Mouse (Mus musculus): ENCODE measurements around the gene Olfr994. TPM values are rescaled to one million over a fixed set of nuclear protein-coding genes. Genes with fewer than 3 reads are reported as not detected.

The Olfr994 gene
- not detected in 2 replicates for polyA plus RNA-seq (2014; fragmentation: Nextera tagmentation; extraction: Ambion mirVana)

DNA sequence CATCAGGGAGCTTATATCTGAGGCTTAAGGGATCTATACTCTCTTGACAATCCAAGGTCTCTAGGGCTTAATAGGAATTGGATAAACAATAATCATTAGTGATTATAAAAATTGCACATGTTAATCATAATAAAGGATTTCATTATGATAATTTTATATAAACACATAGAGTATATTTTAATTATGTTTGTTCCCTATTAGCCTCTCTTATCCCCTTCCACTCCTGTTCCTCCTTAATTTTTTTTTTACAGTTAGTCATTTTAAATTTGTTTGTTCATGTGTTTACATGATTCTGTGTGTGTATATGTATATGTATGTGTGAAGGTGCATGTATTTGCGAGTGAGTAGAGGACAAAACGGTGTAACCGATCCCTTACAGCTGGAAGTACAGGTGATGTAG lies at the start of gene Olfr994:
Gene Olfr994, minus strand, starts transcription at position 101 of the 400 bp plus-strand sequence.
- no peaks in the 10 kb centered on the region for H3K36me3 ChIP-seq (ENCODE audit: control insufficient read depth, insufficient read depth, low read length)
- H3K27ac ChIP-seq (replicated peaks; ENCODE audit: low read depth, low read length), result no peak within 1 kb of the TSS
- 88% methylated on average over 3 of the region's 3 CpGs for WGBS
- H3K4me2 ChIP-seq (ENCODE audit: low read depth, severe bottlenecking), result no peak within 1 kb of the TSS
- DNase-seq (ENCODE audit: low spot score) (no peak), ATAC-seq (ENCODE audit: insufficient number of reproducible peaks, low FRiP score, low TSS enrichment, low read depth) (no peak)
- H3K9me3 ChIP-seq (ENCODE audit: control insufficient read depth, low read length), result no peaks in the 10 kb centered on the region
- H3K9ac ChIP-seq (ENCODE audit: low read length), result no peak within 1 kb of the TSS
- no peaks in the 10 kb centered on the region for H3K4me1 ChIP-seq (ENCODE audit: control insufficient read depth, insufficient read depth, low read length)
- H3K27me3 ChIP-seq (ENCODE audit: control insufficient read depth, insufficient read depth, low read length), result no peaks in the 10 kb centered on the region
- no peak within 1 kb of the TSS for H3K4me3 ChIP-seq (ENCODE audit: low read depth, low read length)

DNA sequence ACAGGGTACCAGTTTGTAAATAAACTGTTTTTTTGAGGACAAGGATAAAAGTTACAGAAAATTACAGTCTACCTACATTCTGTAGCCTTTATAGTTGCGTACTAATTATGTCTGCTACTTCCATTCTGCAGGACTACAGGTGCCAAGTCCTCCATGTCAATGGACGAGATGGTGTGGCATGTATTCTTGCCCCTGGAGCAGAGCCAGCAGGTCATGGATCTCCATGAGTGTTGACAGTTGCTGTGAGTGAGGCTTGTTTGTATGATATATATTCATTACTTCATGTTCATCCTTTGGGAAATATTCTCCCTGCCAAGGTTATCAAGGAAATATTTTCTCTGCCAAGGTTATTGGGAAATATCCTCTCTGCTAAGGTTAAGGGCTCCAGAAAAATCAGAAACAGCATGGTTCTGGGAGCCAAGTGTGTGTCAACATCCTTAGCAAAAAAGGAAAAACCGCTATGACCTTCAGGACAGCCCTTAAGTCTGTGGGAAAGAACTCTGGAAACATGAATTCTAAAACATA lies 30.6 kb upstream of the Olfr994 start:
- H3K27me3 ChIP-seq (ENCODE audit: control insufficient read depth, insufficient read depth, low read length), result no peaks in the 10 kb centered on the region
- no peak for ATAC-seq (ENCODE audit: insufficient number of reproducible peaks, low FRiP score, low TSS enrichment, low read depth)
- 81% methylated on average over 3 of the region's 3 CpGs for WGBS

DNA sequence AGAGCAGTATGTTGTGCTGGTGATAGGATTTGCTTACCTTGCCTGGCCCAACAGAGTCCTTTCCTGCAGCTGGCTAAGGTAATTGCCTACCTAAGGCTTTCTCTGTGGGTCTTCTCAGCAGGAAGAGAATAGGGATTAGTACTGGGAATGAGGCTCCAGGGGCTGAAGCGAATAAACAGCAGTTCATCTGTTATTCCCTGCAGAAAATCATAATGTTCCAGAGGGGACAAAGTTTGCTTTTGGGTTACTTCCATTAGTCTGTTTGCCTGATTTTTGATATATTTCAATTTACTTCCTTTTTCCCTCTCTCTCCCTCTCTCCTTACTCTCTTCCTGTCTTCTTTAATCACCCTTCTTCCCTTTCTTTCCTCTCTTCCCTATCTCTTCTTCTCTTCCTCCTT lies 7.3 kb upstream of the Olfr994 start, which contains the start of gene Olfr995:
Gene Olfr995, minus strand, starts transcription at position 101 of the 400 bp plus-strand sequence.
- ATAC-seq (ENCODE audit: insufficient number of reproducible peaks, low FRiP score, low TSS enrichment, low read depth), result no peak
- no peak for DNase-seq (ENCODE audit: low spot score)
- Histone ChIP-seq H3K4me2 (ENCODE audit: low read depth, severe bottlenecking) (no peak within 1 kb of the TSS), H3K9me3 (ENCODE audit: control insufficient read depth, low read length) (no peaks in the 10 kb centered on the region), H3K4me1 (ENCODE audit: control insufficient read depth, insufficient read depth, low read length) (no peaks in the 10 kb centered on the region), H3K9ac (ENCODE audit: low read length) (no peak within 1 kb of the TSS), H3K27ac (replicated peaks; ENCODE audit: low read depth, low read length) (no peak within 1 kb of the TSS), H3K4me3 (ENCODE audit: low read depth, low read length) (no peak within 1 kb of the TSS), H3K27me3 (ENCODE audit: control insufficient read depth, insufficient read depth, low read length) (no peaks in the 10 kb centered on the region), H3K36me3 (ENCODE audit: control insufficient read depth, insufficient read depth, low read length) (no peaks in the 10 kb centered on the region)
- WGBS, result 26% methylated on average over 1 of the region's 1 CpGs

More for the DNA sequence above, 30.6 kb upstream of the Olfr994 start:
- H3K4me2 ChIP-seq (ENCODE audit: low read depth, severe bottlenecking), result no peak overlapping the region
- no peaks in the 10 kb centered on the region for H3K36me3 ChIP-seq (ENCODE audit: control insufficient read depth, insufficient read depth, low read length)
- H3K9ac ChIP-seq (ENCODE audit: low read length), result no peak overlapping the region
- H3K4me3 ChIP-seq (ENCODE audit: low read depth, low read length), result no peak overlapping the region
- no peaks in the 10 kb centered on the region for H3K9me3 ChIP-seq (ENCODE audit: control insufficient read depth, low read length)
- no peak for DNase-seq (ENCODE audit: low spot score)
- H3K4me1 ChIP-seq (ENCODE audit: control insufficient read depth, insufficient read depth, low read length), result no peaks in the 10 kb centered on the region
- no peak overlapping the region for H3K27ac ChIP-seq (replicated peaks; ENCODE audit: low read depth, low read length)

DNA sequence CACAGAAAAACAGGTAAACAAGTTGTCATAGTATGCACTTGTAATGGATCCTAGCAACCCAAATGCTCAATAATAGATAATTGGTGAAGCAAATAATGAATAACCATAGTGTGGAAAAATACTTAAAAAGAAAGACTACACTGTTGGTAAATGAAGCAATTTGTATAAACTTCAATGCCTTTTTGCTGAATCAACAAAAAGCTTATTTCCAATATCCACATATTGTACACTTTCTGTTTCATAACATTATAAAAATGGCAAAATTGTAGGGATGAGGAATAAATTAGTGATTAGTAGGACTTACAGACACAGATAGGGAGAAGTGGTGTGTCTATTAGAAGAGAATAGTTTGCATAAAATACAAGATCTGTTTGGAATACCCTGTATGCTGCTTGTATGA lies 6.3 kb upstream of the Olfr994 start:
- Histone ChIP-seq H3K9me3 (ENCODE audit: control insufficient read depth, low read length) (no peaks in the 10 kb centered on the region), H3K4me2 (ENCODE audit: low read depth, severe bottlenecking) (no peak overlapping the region), H3K4me1 (ENCODE audit: control insufficient read depth, insufficient read depth, low read length) (no peaks in the 10 kb centered on the region), H3K27ac (replicated peaks; ENCODE audit: low read depth, low read length) (no peak overlapping the region), H3K4me3 (ENCODE audit: low read depth, low read length) (no peak overlapping the region), H3K9ac (ENCODE audit: low read length) (no peak overlapping the region), H3K27me3 (ENCODE audit: control insufficient read depth, insufficient read depth, low read length) (no peaks in the 10 kb centered on the region), H3K36me3 (ENCODE audit: control insufficient read depth, insufficient read depth, low read length) (no peaks in the 10 kb centered on the region)
- DNase-seq (ENCODE audit: low spot score), result no peak
- no peak for ATAC-seq (ENCODE audit: insufficient number of reproducible peaks, low FRiP score, low TSS enrichment, low read depth)

DNA sequence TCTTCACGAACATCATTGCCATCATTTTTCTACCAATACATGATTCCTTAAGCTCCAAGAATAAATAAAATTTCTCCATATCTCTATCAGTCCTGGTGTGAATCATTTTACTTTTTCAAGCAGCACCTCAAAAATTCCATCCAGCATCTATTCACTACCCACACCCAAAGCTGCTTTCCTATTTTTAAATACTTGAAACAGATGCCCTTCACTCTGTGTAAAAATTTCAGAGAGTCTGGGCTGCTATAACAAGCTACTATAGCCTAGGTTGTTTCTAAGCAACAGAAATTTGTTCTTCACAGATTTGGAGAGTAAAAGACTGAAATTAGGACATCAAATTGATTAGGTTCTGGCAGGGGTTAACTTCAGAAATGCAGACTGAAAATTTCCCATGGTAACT lies 10.4 kb downstream of the Olfr994 start:
- no peak overlapping the region for H3K27ac ChIP-seq (replicated peaks; ENCODE audit: low read depth, low read length)
- H3K9ac ChIP-seq (ENCODE audit: low read length), result no peak overlapping the region
- H3K9me3 ChIP-seq (ENCODE audit: control insufficient read depth, low read length), result no peaks in the 10 kb centered on the region
- 83% methylated on average over 1 of the region's 1 CpGs for WGBS
- DNase-seq (ENCODE audit: low spot score) (no peak), ATAC-seq (ENCODE audit: insufficient number of reproducible peaks, low FRiP score, low TSS enrichment, low read depth) (no peak)
- no peaks in the 10 kb centered on the region for H3K4me1 ChIP-seq (ENCODE audit: control insufficient read depth, insufficient read depth, low read length)
- no peaks in the 10 kb centered on the region for H3K36me3 ChIP-seq (ENCODE audit: control insufficient read depth, insufficient read depth, low read length)
- no peak overlapping the region for H3K4me2 ChIP-seq (ENCODE audit: low read depth, severe bottlenecking)
- H3K27me3 ChIP-seq (ENCODE audit: control insufficient read depth, insufficient read depth, low read length), result no peaks in the 10 kb centered on the region
- no peak overlapping the region for H3K4me3 ChIP-seq (ENCODE audit: low read depth, low read length)

DNA sequence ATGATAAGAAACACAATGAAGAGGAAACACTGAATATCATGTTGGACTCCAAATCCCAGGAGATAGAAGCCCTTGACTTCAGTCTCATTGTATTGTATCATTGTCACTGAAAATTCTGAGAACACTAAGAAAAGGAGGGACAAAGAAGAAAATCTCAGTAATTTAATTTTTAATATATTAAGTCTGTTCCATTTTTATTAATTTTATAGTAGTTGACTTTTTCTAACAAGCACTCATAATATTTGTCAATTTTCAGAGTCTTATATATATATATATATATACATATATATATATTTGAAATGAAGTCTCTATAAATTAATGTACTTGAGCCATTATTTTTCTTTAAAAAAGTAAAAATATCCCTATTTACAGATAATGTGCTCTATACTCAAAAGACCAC lies 21.5 kb downstream of the Olfr994 start, which contains the start of gene Olfr993:
Gene Olfr993, minus strand, starts transcription at position 101 of the 400 bp plus-strand sequence.
- no peak for DNase-seq (ENCODE audit: low spot score)
- no peak within 1 kb of the TSS for H3K9ac ChIP-seq (ENCODE audit: low read length)
- no peak within 1 kb of the TSS for H3K4me3 ChIP-seq (ENCODE audit: low read depth, low read length)
- H3K36me3 ChIP-seq (ENCODE audit: control insufficient read depth, insufficient read depth, low read length), result no peaks in the 10 kb centered on the region
- no peaks in the 10 kb centered on the region for H3K9me3 ChIP-seq (ENCODE audit: control insufficient read depth, low read length)
- H3K4me2 ChIP-seq (ENCODE audit: low read depth, severe bottlenecking), result no peak within 1 kb of the TSS
- H3K4me1 ChIP-seq (ENCODE audit: control insufficient read depth, insufficient read depth, low read length), result no peaks in the 10 kb centered on the region
- no peak within 1 kb of the TSS for H3K27ac ChIP-seq (replicated peaks; ENCODE audit: low read depth, low read length)
- ATAC-seq (ENCODE audit: insufficient number of reproducible peaks, low FRiP score, low TSS enrichment, low read depth), result no peak
- no peaks in the 10 kb centered on the region for H3K27me3 ChIP-seq (ENCODE audit: control insufficient read depth, insufficient read depth, low read length)

DNA sequence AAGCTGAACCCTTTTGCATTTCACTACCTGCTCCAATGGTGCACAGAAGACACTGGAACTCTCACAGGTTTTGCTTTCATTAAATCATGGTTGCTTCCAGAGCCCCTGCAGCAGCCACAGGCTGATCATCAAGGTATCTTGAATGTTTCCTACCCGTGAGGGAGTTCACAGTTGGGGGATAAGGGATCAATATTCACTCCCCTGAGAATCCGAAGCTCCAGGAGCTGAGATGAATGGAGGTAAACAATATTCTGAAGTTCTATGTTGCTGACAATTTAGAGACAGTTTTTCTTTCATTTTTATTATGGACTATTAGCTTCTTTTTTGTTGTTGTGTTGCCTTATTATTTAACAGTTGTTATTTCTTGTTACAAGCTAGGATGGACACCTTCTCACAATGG lies 26.9 kb downstream of the Olfr994 start, which contains the start of gene Olfr992:
Gene Olfr992, minus strand, starts transcription at position 101 of the 400 bp plus-strand sequence.
- Histone ChIP-seq H3K27me3 (ENCODE audit: control insufficient read depth, insufficient read depth, low read length) (no peaks in the 10 kb centered on the region), H3K4me2 (ENCODE audit: low read depth, severe bottlenecking) (no peak within 1 kb of the TSS), H3K9me3 (ENCODE audit: control insufficient read depth, low read length) (no peaks in the 10 kb centered on the region), H3K27ac (replicated peaks; ENCODE audit: low read depth, low read length) (no peak within 1 kb of the TSS), H3K4me1 (ENCODE audit: control insufficient read depth, insufficient read depth, low read length) (no peaks in the 10 kb centered on the region), H3K36me3 (ENCODE audit: control insufficient read depth, insufficient read depth, low read length) (no peaks in the 10 kb centered on the region), H3K9ac (ENCODE audit: low read length) (no peak within 1 kb of the TSS), H3K4me3 (ENCODE audit: low read depth, low read length) (no peak within 1 kb of the TSS)
- ATAC-seq (ENCODE audit: insufficient number of reproducible peaks, low FRiP score, low TSS enrichment, low read depth) (no peak), DNase-seq (ENCODE audit: low spot score) (no peak)
- 59% methylated on average over 2 of the region's 2 CpGs for WGBS
